Mouse (Mus musculus): Measurements from ENCODE around the gene Slc25a27. TPM values are rescaled to one million over a fixed set of nuclear protein-coding genes. Genes with fewer than 3 reads are reported as not detected.

The Slc25a27 gene
- polyA plus RNA-seq, 1 experiment from 2014 or later, result 99.3 TPM

DNA sequence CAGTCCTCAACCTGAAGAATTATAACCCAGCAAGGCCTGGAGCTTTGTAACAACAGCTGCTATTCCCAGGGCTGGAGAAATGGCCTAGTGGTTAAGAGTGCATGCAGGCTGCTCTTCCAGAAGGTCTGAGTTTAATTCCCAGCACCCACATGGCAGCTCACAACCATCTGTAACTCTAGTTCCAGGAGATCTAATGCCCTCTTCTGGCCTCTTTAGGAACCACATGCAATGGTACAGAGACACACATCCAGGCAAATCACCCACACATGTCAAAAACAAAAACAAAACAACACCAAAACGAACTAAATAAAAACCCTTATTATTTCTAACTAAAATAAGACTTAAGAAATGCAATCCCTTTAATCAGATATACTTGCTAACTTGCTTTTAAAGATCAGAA, 26.2 kb downstream of the Slc25a27 start:
- Histone ChIP-seq H3K4me1 (peaks cover 4% of the 10 kb centered on the region; the same call in 1 of the 2 replicates), H3K4me3 (replicated peaks) (no peak overlapping the region), H3K36me3 (replicated peaks) (peaks cover 49% of the 10 kb centered on the region), H3K27ac (no peak overlapping the region), H3K27me3 (no peaks in the 10 kb centered on the region), H3K9me3 (no peaks in the 10 kb centered on the region), H3K4me2 (no peak overlapping the region), H3K9ac (no peak overlapping the region)
- 86% methylated on average over 1 of the region's 1 CpGs for WGBS
- no peak for ATAC-seq (ENCODE audit: low FRiP score)

DNA sequence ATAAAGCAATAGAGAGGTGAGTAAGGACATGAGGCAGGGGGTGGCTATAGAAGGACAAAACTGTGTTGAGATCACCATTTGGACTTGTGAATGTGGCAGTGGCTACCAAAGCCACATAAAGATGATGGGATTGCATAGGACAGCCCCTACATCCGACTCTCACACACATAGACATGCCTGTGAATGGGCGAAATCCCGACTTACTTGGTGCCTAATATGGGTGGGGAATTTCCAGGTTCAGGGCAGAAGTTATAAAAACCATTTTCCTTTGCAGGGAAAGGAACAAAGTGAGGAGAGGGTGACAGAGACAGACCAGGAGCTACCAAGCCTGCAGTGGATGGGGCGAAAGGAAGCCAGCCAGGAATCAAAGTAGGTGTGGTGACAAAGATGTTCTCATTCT, 29.9 kb downstream of the Slc25a27 start:
- ATAC-seq (ENCODE audit: low FRiP score), result no peak
- peaks cover 4% of the 10 kb centered on the region; the same call in 1 of the 2 replicates for H3K4me1 ChIP-seq
- no peak overlapping the region for H3K4me3 ChIP-seq (replicated peaks)
- H3K27ac ChIP-seq, result no peak overlapping the region
- no peaks in the 10 kb centered on the region for H3K27me3 ChIP-seq
- H3K9ac ChIP-seq, result no peak overlapping the region
- 96% methylated on average over 4 of the region's 4 CpGs for WGBS
- H3K9me3 ChIP-seq, result no peaks in the 10 kb centered on the region
- H3K4me2 ChIP-seq, result no peak overlapping the region
- H3K36me3 ChIP-seq (replicated peaks), result peaks cover 19% of the 10 kb centered on the region

DNA sequence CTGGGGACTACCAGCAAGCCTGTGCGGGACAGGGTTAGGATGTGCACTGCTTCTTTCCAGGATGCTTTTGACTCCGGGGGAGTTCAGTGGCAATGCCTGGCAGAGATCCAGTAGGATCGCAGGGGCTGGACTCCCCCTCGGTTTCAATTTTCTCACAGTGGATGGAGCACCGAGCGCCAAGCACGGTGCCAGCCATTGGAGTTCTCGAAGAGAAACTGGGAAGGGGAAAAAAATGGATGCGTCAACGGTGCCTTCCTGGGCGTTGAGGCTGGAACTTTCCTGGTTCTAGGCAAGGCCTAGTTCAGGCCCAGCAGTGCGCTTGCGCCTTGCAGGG, 36.6 kb downstream of the Slc25a27 start:
- Histone ChIP-seq H3K9me3 (no peaks in the 10 kb centered on the region), H3K4me1 (peaks cover 15% of the 10 kb centered on the region), H3K9ac (peak overlapping the region; percentile 42; the same call in 1 of the 2 replicates), H3K36me3 (replicated peaks) (no peaks in the 10 kb centered on the region), H3K4me2 (peak overlapping the region; percentile 84), H3K27me3 (peaks cover 51% of the 10 kb centered on the region), H3K4me3 (replicated peaks) (peak overlapping the region; percentile 46), H3K27ac (no peak overlapping the region)
- 49% methylated on average over 13 of the region's 13 CpGs for WGBS
- no peak; the same call in 1 of the 2 replicates for ATAC-seq (ENCODE audit: low FRiP score)

DNA sequence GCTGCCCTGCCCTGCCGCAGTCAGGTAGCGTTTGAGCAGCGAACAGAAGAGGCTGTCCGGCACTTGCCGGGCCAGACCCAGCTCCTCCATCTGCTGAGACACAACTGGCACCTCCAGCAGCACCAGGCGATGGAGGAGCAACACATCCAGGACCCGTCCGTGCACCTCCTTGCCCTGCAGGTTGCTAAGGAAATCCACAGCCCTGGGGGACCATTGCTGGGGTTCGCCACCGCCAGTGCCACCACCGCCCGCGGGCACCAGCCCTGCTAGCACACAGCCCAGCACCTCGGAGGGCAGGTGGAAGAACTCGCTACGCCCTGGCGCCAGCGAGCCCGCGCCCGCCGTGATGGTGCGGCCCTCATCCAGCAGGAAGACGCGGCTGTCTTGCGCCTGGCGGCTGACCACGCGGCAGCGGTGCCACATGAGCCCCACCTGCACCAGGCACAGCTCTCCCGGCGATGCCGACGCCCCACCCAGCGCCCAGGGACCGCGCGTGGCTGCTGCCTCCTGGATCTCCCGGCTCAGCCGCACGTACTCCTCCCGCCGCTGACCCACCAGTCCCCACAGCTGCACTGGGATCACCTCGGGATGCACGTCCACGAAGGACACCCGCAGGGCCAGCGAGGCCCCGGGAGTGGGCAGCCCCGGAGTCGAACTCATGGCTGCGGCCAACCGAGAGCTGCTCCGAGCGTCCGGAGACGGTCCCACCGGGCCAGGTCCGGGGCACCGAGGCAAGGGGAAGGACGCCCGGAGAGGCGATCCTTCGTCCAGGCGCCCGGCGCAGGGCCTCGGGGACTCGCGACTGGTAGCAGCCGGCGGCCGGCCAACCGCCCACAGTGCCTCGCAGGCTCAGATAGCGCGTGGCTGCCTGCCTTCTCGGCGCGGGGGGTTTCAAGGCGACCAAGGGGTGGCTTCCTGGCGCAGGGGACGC, 37.3 kb downstream of the Slc25a27 start, which contains the start of gene Tdrd6:
Tdrd6 (minus strand) TSS at position 804 of the 931 bp plus-strand sequence.
- Histone ChIP-seq H3K9me3 (no peaks in the 10 kb centered on the region), H3K4me2 (peak within 1 kb of the TSS; percentile 84), H3K9ac (peak within 1 kb of the TSS; percentile 42), H3K4me1 (peaks cover 15% of the 10 kb centered on the region), H3K27ac (no peak within 1 kb of the TSS), H3K27me3 (peaks cover 51% of the 10 kb centered on the region), H3K36me3 (replicated peaks) (no peaks in the 10 kb centered on the region), H3K4me3 (replicated peaks) (peak within 1 kb of the TSS; percentile 46)
- ATAC-seq (ENCODE audit: low FRiP score), result peak; percentile 78
- 2% methylated on average over 79 of the region's 83 CpGs for WGBS

DNA sequence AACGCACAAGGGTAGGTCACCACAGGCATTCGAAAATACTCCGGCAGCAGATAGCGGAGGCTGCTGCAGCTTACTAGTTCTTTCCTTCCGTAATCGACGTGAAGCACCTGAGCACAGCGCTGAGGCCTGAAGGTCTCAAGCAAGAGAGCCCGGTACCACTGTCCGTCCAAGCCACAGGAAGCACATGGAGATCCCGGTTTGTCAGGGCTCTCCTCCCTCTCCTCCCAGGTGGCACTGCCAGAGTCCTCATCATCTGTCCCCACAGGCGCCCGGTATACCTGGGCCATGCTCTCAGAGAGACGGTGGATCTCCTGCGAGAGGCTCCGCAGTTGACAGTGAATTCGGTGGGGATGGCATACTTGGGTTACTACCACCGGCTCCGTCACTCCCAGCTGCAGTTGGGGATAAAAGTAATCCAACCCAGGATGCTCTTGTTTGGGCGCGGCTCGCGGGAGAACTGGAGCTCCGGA, 38.0 kb downstream of the Slc25a27 start:
- Histone ChIP-seq H3K4me2 (peak overlapping the region; percentile 84), H3K27ac (no peak overlapping the region), H3K9ac (0 out of 2 replicates have a peak overlapping the region, but pooled peaks have one; percentile 42), H3K27me3 (peaks cover 51% of the 10 kb centered on the region), H3K4me3 (replicated peaks) (peak overlapping the region; percentile 46), H3K9me3 (no peaks in the 10 kb centered on the region), H3K4me1 (peaks cover 15% of the 10 kb centered on the region), H3K36me3 (replicated peaks) (no peaks in the 10 kb centered on the region)
- ATAC-seq (ENCODE audit: low FRiP score), result no peak
- 21% methylated on average over 24 of the region's 24 CpGs for WGBS

DNA sequence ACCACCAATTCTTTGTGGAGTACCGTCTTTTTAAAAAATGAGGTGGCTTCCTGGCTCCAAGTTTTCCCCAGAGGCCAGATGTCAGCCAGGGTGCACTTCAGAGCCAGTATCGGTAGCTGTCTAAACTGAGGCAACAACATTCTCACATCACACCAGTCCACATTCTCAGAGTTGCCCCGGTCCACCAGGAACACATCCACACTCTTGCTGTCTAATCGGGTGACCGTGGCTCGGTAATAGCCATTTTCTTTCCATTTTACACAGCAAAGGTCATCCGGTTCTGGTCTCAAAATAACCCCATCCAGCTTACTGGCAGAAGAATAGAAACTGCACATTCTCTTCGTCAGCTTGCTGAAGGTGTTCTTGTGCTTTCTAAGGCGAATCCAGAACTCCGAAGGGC, 38.8 kb downstream of the Slc25a27 start:
- no peak overlapping the region for H3K9ac ChIP-seq
- no peak for ATAC-seq (ENCODE audit: low FRiP score)
- 93% methylated on average over 10 of the region's 10 CpGs for WGBS
- H3K4me2 ChIP-seq, result no peak overlapping the region
- H3K36me3 ChIP-seq (replicated peaks), result no peaks in the 10 kb centered on the region
- peaks cover 15% of the 10 kb centered on the region for H3K4me1 ChIP-seq
- H3K9me3 ChIP-seq, result no peaks in the 10 kb centered on the region
- peaks cover 51% of the 10 kb centered on the region for H3K27me3 ChIP-seq
- H3K27ac ChIP-seq, result no peak overlapping the region
- no peak overlapping the region for H3K4me3 ChIP-seq (replicated peaks)

DNA sequence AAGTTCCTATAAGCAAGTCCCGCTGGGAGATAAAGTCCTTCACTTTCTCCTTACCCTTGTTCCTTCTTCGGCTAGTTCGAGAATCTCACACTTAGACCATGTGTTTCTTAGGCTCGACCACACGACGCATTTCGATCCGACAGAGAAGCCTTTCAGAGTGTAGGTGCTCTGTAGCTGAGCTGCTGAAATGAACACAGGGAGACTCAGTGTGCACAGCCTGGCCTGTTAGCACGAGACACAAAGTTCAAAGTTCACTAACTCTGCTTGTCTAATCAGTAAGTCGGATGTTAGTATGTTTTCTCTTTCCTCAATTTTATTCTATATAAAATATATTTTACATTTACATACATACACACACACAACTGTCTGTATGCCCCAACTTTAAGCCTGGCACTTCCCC, 44.9 kb downstream of the Slc25a27 start:
- no peak overlapping the region for H3K27ac ChIP-seq
- no peaks in the 10 kb centered on the region for H3K9me3 ChIP-seq
- no peak overlapping the region for H3K4me3 ChIP-seq (replicated peaks)
- no peak overlapping the region for H3K9ac ChIP-seq
- no peaks in the 10 kb centered on the region for H3K36me3 ChIP-seq (replicated peaks)
- no peaks in the 10 kb centered on the region for H3K4me1 ChIP-seq
- peaks cover under 1% of the 10 kb centered on the region; the same call in 1 of the 2 replicates for H3K27me3 ChIP-seq
- no peak overlapping the region for H3K4me2 ChIP-seq
- no peak for ATAC-seq (ENCODE audit: low FRiP score)
- WGBS, result 91% methylated on average over 10 of the region's 10 CpGs

DNA sequence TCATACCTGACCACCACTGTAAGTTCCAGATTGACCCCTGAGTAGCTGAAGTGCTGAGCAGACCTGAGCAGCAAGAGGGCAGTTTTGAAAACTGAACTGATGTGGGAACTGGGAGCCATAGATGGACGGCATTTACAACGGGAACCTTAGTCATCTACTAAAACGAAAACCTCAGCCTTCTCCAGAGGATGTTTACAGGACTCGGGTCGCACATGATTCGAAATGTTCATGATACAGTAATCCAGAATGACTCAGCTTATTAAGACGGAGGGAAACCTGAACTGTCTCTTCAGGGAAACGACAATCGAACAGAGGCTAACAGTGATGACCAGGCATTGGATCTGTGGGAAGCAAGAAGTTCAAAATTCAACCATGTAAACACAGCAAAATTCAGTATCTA, 47.9 kb downstream of the Slc25a27 start:
- H3K9me3 ChIP-seq, result no peaks in the 10 kb centered on the region
- no peaks in the 10 kb centered on the region for H3K27me3 ChIP-seq
- WGBS, result 91% methylated on average over 9 of the region's 9 CpGs
- H3K27ac ChIP-seq, result no peak overlapping the region
- no peak overlapping the region for H3K4me3 ChIP-seq (replicated peaks)
- no peaks in the 10 kb centered on the region for H3K36me3 ChIP-seq (replicated peaks)
- H3K9ac ChIP-seq, result no peak overlapping the region
- no peak for ATAC-seq (ENCODE audit: low FRiP score)
- no peaks in the 10 kb centered on the region for H3K4me1 ChIP-seq
- no peak overlapping the region for H3K4me2 ChIP-seq

DNA sequence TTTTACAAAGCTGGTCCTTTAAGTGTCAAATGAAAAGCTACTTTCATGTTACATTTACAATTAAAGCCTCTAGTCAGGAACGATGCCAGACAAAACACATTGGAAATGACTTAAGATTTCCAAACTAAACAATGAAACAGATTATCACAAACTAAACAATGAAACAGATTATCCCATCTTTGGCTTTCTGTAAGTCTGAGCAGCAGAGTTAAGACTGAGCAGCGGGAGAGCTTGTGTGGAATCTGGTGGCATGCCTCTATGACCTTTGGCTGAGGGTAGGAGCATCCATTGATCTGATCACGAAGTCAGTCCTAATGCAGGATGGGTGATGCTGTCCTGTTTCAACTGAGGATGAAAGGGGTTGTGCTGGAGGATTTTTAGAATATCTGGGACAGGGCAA, 54.8 kb downstream of the Slc25a27 start:
- Histone ChIP-seq H3K9me3 (no peaks in the 10 kb centered on the region), H3K4me1 (no peaks in the 10 kb centered on the region), H3K4me2 (no peak overlapping the region), H3K9ac (no peak overlapping the region), H3K4me3 (replicated peaks) (no peak overlapping the region), H3K27me3 (no peaks in the 10 kb centered on the region), H3K36me3 (replicated peaks) (no peaks in the 10 kb centered on the region), H3K27ac (no peak overlapping the region)
- ATAC-seq (ENCODE audit: low FRiP score), result no peak
- 66% methylated on average over 3 of the region's 3 CpGs for WGBS

DNA sequence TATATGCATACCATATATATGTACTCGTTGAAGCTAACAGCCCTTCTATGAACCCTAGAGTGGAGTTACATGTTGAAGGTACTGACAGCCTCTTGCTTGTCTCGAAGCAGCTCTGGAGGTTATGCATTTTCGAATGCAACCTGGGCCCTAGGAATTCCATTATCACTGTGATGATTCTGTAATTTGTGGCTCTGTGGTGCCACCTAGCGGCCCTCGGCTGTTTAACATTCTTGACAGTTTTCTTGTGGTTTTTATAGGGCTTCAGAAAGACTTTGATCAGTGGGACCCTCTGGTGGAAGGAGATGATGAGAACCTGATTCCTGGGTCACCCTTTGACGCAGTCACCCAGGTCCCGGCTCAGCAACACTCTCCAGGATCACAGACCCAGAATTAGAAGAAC, 55.4 kb downstream of the Slc25a27 start:
- H3K9ac ChIP-seq, result no peak overlapping the region
- H3K4me2 ChIP-seq, result no peak overlapping the region
- H3K36me3 ChIP-seq (replicated peaks), result no peaks in the 10 kb centered on the region
- H3K27me3 ChIP-seq, result no peaks in the 10 kb centered on the region
- no peak overlapping the region for H3K4me3 ChIP-seq (replicated peaks)
- H3K9me3 ChIP-seq, result no peaks in the 10 kb centered on the region
- ATAC-seq (ENCODE audit: low FRiP score), result peak; percentile 77; the same call in 1 of the 2 replicates
- H3K4me1 ChIP-seq, result no peaks in the 10 kb centered on the region
- 23% methylated on average over 7 of the region's 7 CpGs for WGBS
- no peak overlapping the region for H3K27ac ChIP-seq

DNA sequence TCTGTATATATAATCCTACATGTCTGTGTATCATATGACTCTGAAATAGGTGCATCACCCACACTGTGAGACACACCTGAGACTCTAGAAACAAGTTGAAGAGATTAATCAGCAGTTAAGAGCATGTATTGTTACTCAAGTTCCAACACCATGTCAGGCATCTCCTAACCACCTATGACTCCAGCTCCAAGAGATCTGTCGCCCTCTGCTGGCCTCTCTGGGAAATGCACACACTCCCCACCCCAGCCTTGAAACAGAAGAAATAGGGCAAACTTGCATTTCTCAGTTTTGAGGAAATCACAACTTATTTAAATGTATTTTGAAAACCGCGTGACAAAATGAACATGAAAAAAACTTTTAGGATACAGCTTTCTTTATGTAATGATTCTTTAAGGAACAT, 60.3 kb downstream of the Slc25a27 start:
- 11% methylated on average over 3 of the region's 3 CpGs for WGBS

DNA sequence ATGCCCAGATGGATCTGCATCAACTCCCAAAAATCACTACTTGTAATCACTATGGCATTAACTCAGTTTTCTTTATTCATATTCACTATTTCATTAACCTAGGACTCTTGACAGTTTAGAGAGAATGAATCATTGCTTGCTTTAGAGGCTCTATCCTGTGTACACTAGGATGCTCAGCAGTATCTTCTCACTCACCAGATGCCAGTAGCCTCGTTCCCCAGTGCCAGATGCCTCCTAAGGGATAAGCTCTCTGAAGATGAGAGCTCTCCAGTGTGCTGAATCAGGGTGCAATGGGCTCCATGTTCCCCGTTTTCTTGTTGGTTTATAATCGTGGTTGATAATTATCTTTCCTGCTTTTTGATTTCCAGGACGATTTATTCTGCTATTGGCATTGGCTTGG, 68.3 kb downstream of the Slc25a27 start:
- WGBS, result 66% methylated on average over 4 of the region's 4 CpGs
- Histone ChIP-seq H3K27ac (no peak overlapping the region), H3K4me1 (no peaks in the 10 kb centered on the region), H3K27me3 (no peaks in the 10 kb centered on the region), H3K4me3 (replicated peaks) (no peak overlapping the region), H3K9ac (no peak overlapping the region), H3K9me3 (0 out of 2 replicates have a peak, but pooled peaks cover 6% of the 10 kb centered on the region), H3K4me2 (no peak overlapping the region), H3K36me3 (replicated peaks) (no peaks in the 10 kb centered on the region)
- ATAC-seq (ENCODE audit: low FRiP score), result no peak

More for the DNA sequence above, 60.3 kb downstream of the Slc25a27 start:
- peak; percentile 44; the same call in 1 of the 2 replicates for ATAC-seq (ENCODE audit: low FRiP score)
- Histone ChIP-seq H3K4me1 (no peaks in the 10 kb centered on the region), H3K27ac (no peak overlapping the region), H3K9me3 (no peaks in the 10 kb centered on the region), H3K36me3 (replicated peaks) (no peaks in the 10 kb centered on the region), H3K4me3 (replicated peaks) (no peak overlapping the region), H3K4me2 (no peak overlapping the region), H3K9ac (no peak overlapping the region), H3K27me3 (no peaks in the 10 kb centered on the region)
